8 mouse cellular contexts compared by ENCODE assay signal in the genomic region with DNA sequence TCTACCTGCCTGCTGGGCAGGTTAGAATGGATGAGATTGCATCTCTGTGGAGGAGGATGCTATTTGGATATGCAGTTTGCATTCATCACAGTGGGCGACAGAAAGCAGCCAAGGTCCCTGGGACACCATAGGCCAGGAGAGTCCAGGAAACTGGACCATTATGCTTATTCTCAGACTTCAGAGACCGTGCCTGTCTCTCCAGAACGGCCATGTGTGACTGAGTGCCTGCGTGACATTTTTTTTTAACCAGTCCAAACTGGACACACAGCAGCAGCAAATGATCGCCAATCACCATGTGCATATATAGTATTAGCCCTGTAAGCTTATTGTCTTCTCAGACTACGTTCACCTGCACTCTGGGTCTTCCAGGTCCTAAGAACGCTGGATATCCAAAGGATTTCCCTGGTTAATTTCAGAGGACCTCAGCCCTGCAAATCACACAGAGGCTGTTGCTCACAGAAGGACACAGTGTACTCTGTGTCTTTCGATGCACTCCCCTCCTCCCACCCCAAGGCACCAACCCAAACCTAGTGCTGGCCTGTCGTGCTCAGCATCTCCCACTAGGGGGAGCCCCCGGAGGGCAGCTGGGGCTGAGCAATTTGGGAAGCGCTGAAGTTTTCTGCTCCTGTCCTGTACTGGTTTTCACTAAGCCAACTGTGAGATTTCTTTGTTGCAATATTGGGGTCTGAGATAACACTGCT.
DNase-seq lines count a peak whose midpoint lies in the region; ATAC-seq and TF ChIP-seq lines count a peak whose summit lies in the region.

No protein-coding gene starts in this region.

- no peaks in the 10 kb centered on the region for H3K4me1 ChIP-seq in ES-Bruce4 (ENCODE audit: control insufficient read depth, insufficient read depth, low read length)
- peaks cover 39% of the 10 kb centered on the region for H3K4me1 ChIP-seq in forebrain, embryonic 16.5 days (replicated peaks; ENCODE audit: control insufficient read depth, insufficient read depth, low read length)
- H3K4me1 ChIP-seq in lung, embryonic 15.5 days: peaks cover 4% of the 10 kb centered on the region; the same call in 1 of the 2 replicates

- H3K27ac ChIP-seq in ES-Bruce4 (ENCODE audit: insufficient read depth, low read length): no peak overlapping the region
- peak overlapping the region; percentile 80 for H3K27ac ChIP-seq in forebrain, embryonic 16.5 days (ENCODE audit: low read length)
- no peak overlapping the region for H3K27ac ChIP-seq in lung, embryonic 15.5 days

- H3K9me3 ChIP-seq in ES-Bruce4 (replicated peaks; ENCODE audit: control insufficient read depth, insufficient read depth, low read length, poor library complexity, severe bottlenecking): no peaks in the 10 kb centered on the region
- H3K9me3 ChIP-seq in forebrain, embryonic 16.5 days (ENCODE audit: control insufficient read depth, low read length): no peaks in the 10 kb centered on the region
- H3K9me3 ChIP-seq in lung, embryonic 15.5 days: no peaks in the 10 kb centered on the region

- intact Hi-C loops in heart, postnatal 25 days (cut with DNase I): loop anchor here (1.0 to 5.0 kb wide), 2 partner anchors 413 to 477 kb away; no protein-coding TSS in a partner anchor

- TF ChIP-seq EP300 in ES-Bruce4 (IDR thresholded peaks at IDR 0.05; ENCODE audit: insufficient read depth, low read depth, low read length): no peak

- H3K27me3 ChIP-seq in ES-Bruce4 (ENCODE audit: control insufficient read depth, insufficient read depth, low read length, poor library complexity, severe bottlenecking): no peaks in the 10 kb centered on the region
- H3K27me3 ChIP-seq in forebrain, embryonic 16.5 days (replicated peaks; ENCODE audit: control insufficient read depth, insufficient read depth, low read length): no peaks in the 10 kb centered on the region
- H3K27me3 ChIP-seq in lung, embryonic 15.5 days: no peaks in the 10 kb centered on the region

- ATAC-seq in forebrain, embryonic 16.5 days: peak; percentile 92
- ATAC-seq in lung, embryonic 15.5 days (ENCODE audit: borderline replicate concordance, extremely low read depth, low FRiP score, low TSS enrichment): peak; percentile 81

- peak overlapping the region; percentile 49 for H3K4me2 ChIP-seq in forebrain, embryonic 16.5 days (ENCODE audit: low read length)
- peak overlapping the region; percentile 30; the same call in 1 of the 2 replicates for H3K4me2 ChIP-seq in lung, embryonic 15.5 days

- WGBS in forebrain, embryonic 16.5 days: 32% methylated on average over 11 of the region's 11 CpGs
- WGBS in lung, embryonic 15.5 days: 37% methylated on average over 11 of the region's 11 CpGs

- DNase-seq in c-Kit-positive CD71-positive TER-119-positive erythroid progenitor cells, embryonic 14.5 days (ENCODE audit: low spot score): peak; percentile 5
- peak; percentile 87 for DNase-seq in heart, postnatal 25 days (ENCODE audit: low spot score)
- DNase-seq in layer of hippocampus, adult 18-20 months (ENCODE audit: low spot score in 2 of 2): peak; percentile 83 to 93
- DNase-seq in ovary, postnatal 36 days (ENCODE audit: low spot score): peak; percentile 88
- peak; percentile 39 to 50 for DNase-seq in thymus, postnatal 36 days

- no peaks in the 10 kb centered on the region for H3K36me3 ChIP-seq in ES-Bruce4 (ENCODE audit: control insufficient read depth, insufficient read depth, low read length, poor library complexity, severe bottlenecking)
- no peaks in the 10 kb centered on the region for H3K36me3 ChIP-seq in forebrain, embryonic 16.5 days (ENCODE audit: control insufficient read depth, insufficient read depth)
- no peaks in the 10 kb centered on the region for H3K36me3 ChIP-seq in lung, embryonic 15.5 days

- no peak overlapping the region for H3K4me3 ChIP-seq in ES-Bruce4 (ENCODE audit: low read depth, low read length)
- H3K4me3 ChIP-seq in forebrain, embryonic 16.5 days (replicated peaks; ENCODE audit: low read length): peak overlapping the region; percentile 28
- H3K4me3 ChIP-seq in lung, embryonic 15.5 days: no peak overlapping the region

- no peak overlapping the region for H3K9ac ChIP-seq in ES-Bruce4 (ENCODE audit: low read depth, poor library complexity, severe bottlenecking)
- peak overlapping the region; percentile 46 for H3K9ac ChIP-seq in forebrain, embryonic 16.5 days (replicated peaks; ENCODE audit: low read depth, low read length)
- H3K9ac ChIP-seq in lung, embryonic 15.5 days: no peak overlapping the region

- no peak for TF ChIP-seq POLR2A in ES-Bruce4 (IDR thresholded peaks at IDR 0.05; ENCODE audit: insufficient read depth, low read length)

- TF ChIP-seq CTCF in ES-Bruce4 (IDR thresholded peaks at IDR 0.05; ENCODE audit: low read depth, low read length): peak; percentile 72

Comparison
In these comparisons a context has a peak if more than half of its experiments do, and no peak if none do; other contexts are left out.
1. DNase-seq: peak in every context shown above with its lines; median percentile 88 in layer of hippocampus, adult 18-20 months; 88 in ovary, postnatal 36 days; 87 in heart, postnatal 25 days; 44 in thymus, postnatal 36 days; 5 in c-Kit-positive CD71-positive TER-119-positive erythroid progenitor cells, embryonic 14.5 days.